Mouse (Mus musculus) heart, embryonic 11.5 days (tissue): ENCODE measurements around the gene Hck. TPM values are rescaled to one million over a fixed set of nuclear protein-coding genes. Genes with fewer than 3 reads are reported as not detected.

Source experiments
- ATAC-seq: fragments of 200-750 bp; cut with Nextera tagmentation; replicated peaks from 2 replicates; pipeline ENCODE4 v1.8.0; 2017; ENCODE audit warnings: moderate library complexity; ENCODE audit not compliant: insufficient number of reproducible peaks, low FRiP score, low TSS enrichment
- H3K27ac ChIP-seq: fragments of 300-500 bp; sonication (generic); 2 replicates; pipeline ENCODE4 v1.5.1; 2014; ENCODE audit warnings: mild to moderate bottlenecking, low read depth, low read length
- H3K27me3 ChIP-seq: fragments of 300-500 bp; sonication (generic); 2 replicates; pipeline ENCODE4 v1.6.1; 2014; ENCODE audit warnings: mild to moderate bottlenecking, low read length, mixed read lengths; ENCODE audit not compliant: control insufficient read depth, insufficient read depth
- H3K36me3 ChIP-seq: fragments of 300-500 bp; sonication (generic); 2 replicates; pipeline ENCODE4 v1.6.1; 2014; ENCODE audit warnings: mild to moderate bottlenecking, low read length, moderate library complexity, mixed read lengths; ENCODE audit not compliant: control insufficient read depth, insufficient read depth
- H3K4me1 ChIP-seq: fragments of 300-500 bp; sonication (generic); 2 replicates; pipeline ENCODE4 v1.6.1; 2014; ENCODE audit warnings: low read length; ENCODE audit not compliant: control insufficient read depth, insufficient read depth
- H3K4me2 ChIP-seq: fragments of 300-500 bp; sonication (generic); 2 replicates; pipeline ENCODE4 v1.6.1; 2014; ENCODE audit warnings: mild to moderate bottlenecking, moderate library complexity
- H3K4me3 ChIP-seq: fragments of 300-500 bp; sonication (generic); 2 replicates; pipeline ENCODE4 v1.5.1; 2014; ENCODE audit warnings: low read depth, low read length
- H3K9ac ChIP-seq: fragments of 300-500 bp; sonication (generic); 2 replicates; pipeline ENCODE4 v1.6.1; 2014; ENCODE audit warnings: mild to moderate bottlenecking, low read depth, low read length, moderate library complexity
- H3K9me3 ChIP-seq: fragments of 300-500 bp; sonication (generic); replicated peaks from 2 replicates; pipeline ENCODE4 v1.6.1; 2016; ENCODE audit warnings: low read length; ENCODE audit not compliant: control insufficient read depth
- WGBS: fragments of 180-500 bp; shearing (Covaris S2); extraction: QIAGEN DNeasy Blood & Tissue Kit; methylation state at CpG from one replicate; pipeline ENCODE4 v1.1.7; 2014; ENCODE audit not compliant: insufficient replicate concordance; 5-methylcytosine and 5-hydroxymethylcytosine counted together
- polyA plus RNA-seq: library from polyadenylated mRNA; unstranded; fragments of >200 nt; fragmentation: Nextera tagmentation; extraction: Ambion mirVana; gene quantifications from 2 replicates; pipeline ENCODE4 v1.2.1, GENCODE M21; 2014

The Hck gene
- polyA plus RNA-seq, 1 experiment from 2014 or later, result 1.6 TPM

- 59% methylated on average over 4 of the region's 4 CpGs for WGBS
- Histone ChIP-seq H3K4me2 (no peak overlapping the region), H3K36me3 (no peaks in the 10 kb centered on the region), H3K4me1 (no peaks in the 10 kb centered on the region), H3K4me3 (no peak overlapping the region), H3K27ac (no peak overlapping the region), H3K9ac (no peak overlapping the region), H3K27me3 (peaks cover 11% of the 10 kb centered on the region; the same call in 1 of the 2 replicates), H3K9me3 (no peaks in the 10 kb centered on the region)
- ATAC-seq, result no peak
Measured at GRCm38 (mm10) chr2:153115679-153116081, 7.4 kb downstream of the Hck start.

GRCm38 (mm10) chr2:153117051-153117486 is 8.8 kb downstream of the Hck start:
- Histone ChIP-seq H3K9me3 (no peaks in the 10 kb centered on the region), H3K27ac (no peak overlapping the region), H3K4me2 (no peak overlapping the region), H3K9ac (no peak overlapping the region), H3K4me3 (no peak overlapping the region), H3K36me3 (no peaks in the 10 kb centered on the region), H3K27me3 (no peaks in the 10 kb centered on the region), H3K4me1 (no peaks in the 10 kb centered on the region)
- 78% methylated on average over 7 of the region's 7 CpGs for WGBS
- no peak for ATAC-seq

GRCm38 (mm10) chr2:153119488-153119887 is 11.2 kb downstream of the Hck start:
- Histone ChIP-seq H3K27ac (no peak overlapping the region), H3K4me1 (no peaks in the 10 kb centered on the region), H3K4me3 (no peak overlapping the region), H3K27me3 (peaks cover 3% of the 10 kb centered on the region; the same call in 1 of the 2 replicates), H3K9me3 (no peaks in the 10 kb centered on the region), H3K9ac (no peak overlapping the region), H3K4me2 (no peak overlapping the region), H3K36me3 (no peaks in the 10 kb centered on the region)
- no peak for ATAC-seq
- WGBS, result 82% methylated on average over 6 of the region's 6 CpGs

GRCm38 (mm10) chr2:153120126-153120525 is 11.9 kb downstream of the Hck start:
- WGBS, result 65% methylated on average over 8 of the region's 8 CpGs
- H3K4me2 ChIP-seq, result no peak overlapping the region
- H3K27ac ChIP-seq, result no peak overlapping the region
- peaks cover 3% of the 10 kb centered on the region; the same call in 1 of the 2 replicates for H3K27me3 ChIP-seq
- H3K36me3 ChIP-seq, result no peaks in the 10 kb centered on the region
- H3K4me1 ChIP-seq, result no peaks in the 10 kb centered on the region
- no peak overlapping the region for H3K9ac ChIP-seq
- ATAC-seq, result no peak
- no peaks in the 10 kb centered on the region for H3K9me3 ChIP-seq
- no peak overlapping the region for H3K4me3 ChIP-seq

GRCm38 (mm10) chr2:153121821-153122615 is 13.8 kb downstream of the Hck start:
- Histone ChIP-seq H3K9me3 (no peaks in the 10 kb centered on the region), H3K36me3 (no peaks in the 10 kb centered on the region), H3K4me2 (no peak overlapping the region), H3K9ac (no peak overlapping the region), H3K27ac (no peak overlapping the region), H3K27me3 (peaks cover 5% of the 10 kb centered on the region; the same call in 1 of the 2 replicates), H3K4me1 (no peaks in the 10 kb centered on the region), H3K4me3 (no peak overlapping the region)
- no peak for ATAC-seq
- WGBS, result 67% methylated on average over 8 of the region's 8 CpGs

- Histone ChIP-seq H3K9ac (no peak overlapping the region), H3K36me3 (no peaks in the 10 kb centered on the region), H3K4me3 (no peak overlapping the region), H3K9me3 (no peaks in the 10 kb centered on the region), H3K27me3 (peaks cover 5% of the 10 kb centered on the region; the same call in 1 of the 2 replicates), H3K4me2 (no peak overlapping the region), H3K4me1 (no peaks in the 10 kb centered on the region), H3K27ac (no peak overlapping the region)
- ATAC-seq, result no peak
- 83% methylated on average over 7 of the region's 7 CpGs for WGBS
Measured at GRCm38 (mm10) chr2:153122701-153123100, 14.4 kb downstream of the Hck start.

GRCm38 (mm10) chr2:153125875-153126274 is 17.6 kb downstream of the Hck start:
- Histone ChIP-seq H3K36me3 (no peaks in the 10 kb centered on the region), H3K4me1 (no peaks in the 10 kb centered on the region), H3K9me3 (no peaks in the 10 kb centered on the region), H3K4me3 (no peak overlapping the region), H3K4me2 (no peak overlapping the region), H3K9ac (no peak overlapping the region), H3K27ac (no peak overlapping the region), H3K27me3 (peaks cover 5% of the 10 kb centered on the region; the same call in 1 of the 2 replicates)
- WGBS, result 49% methylated on average over 5 of the region's 5 CpGs
- ATAC-seq, result no peak

GRCm38 (mm10) chr2:153131019-153131418 is 22.8 kb downstream of the Hck start:
- no peak for ATAC-seq

GRCm38 (mm10) chr2:153134237-153134636 is 26.0 kb downstream of the Hck start:
- Histone ChIP-seq H3K9ac (no peak overlapping the region), H3K4me1 (no peaks in the 10 kb centered on the region), H3K4me2 (no peak overlapping the region), H3K9me3 (no peaks in the 10 kb centered on the region), H3K36me3 (no peaks in the 10 kb centered on the region), H3K27me3 (no peaks in the 10 kb centered on the region), H3K27ac (no peak overlapping the region), H3K4me3 (no peak overlapping the region)
- WGBS, result 26% methylated on average over 5 of the region's 5 CpGs
- ATAC-seq, result no peak; the same call in 1 of the 2 replicates

More at GRCm38 (mm10) chr2:153131019-153131418, 22.8 kb downstream of the Hck start:
- no peaks in the 10 kb centered on the region for H3K4me1 ChIP-seq
- 0 out of 2 replicates have a peak, but pooled peaks cover 2% of the 10 kb centered on the region for H3K27me3 ChIP-seq
- no peak overlapping the region for H3K4me3 ChIP-seq
- no peak overlapping the region for H3K27ac ChIP-seq
- H3K36me3 ChIP-seq, result no peaks in the 10 kb centered on the region
- H3K9me3 ChIP-seq, result no peaks in the 10 kb centered on the region
- H3K9ac ChIP-seq, result no peak overlapping the region
- WGBS, result 17% methylated on average over 6 of the region's 6 CpGs
- no peak overlapping the region for H3K4me2 ChIP-seq
